Mouse (Mus musculus): ENCODE measurements around the gene Lcn4. TPM values are rescaled to one million over a fixed set of nuclear protein-coding genes. Genes with fewer than 3 reads are reported as not detected.

Lcn4 gene
- total and polyA plus RNA-seq, 3 experiments = not detected

- Histone ChIP-seq H3K36me3 (ENCODE audit: control insufficient read depth in 1 of 2, insufficient read depth in 2 of 2, low read length in 2 of 2) (peaks cover 14 to 17% of the 10 kb centered on the region in 2 experiments), H3K9ac (ENCODE audit: control insufficient read depth, low read depth, low read length, poor library complexity, severe bottlenecking) (peak overlapping the region; percentile 98), H3K4me1 (ENCODE audit: control insufficient read depth in 1 of 2, insufficient read depth in 2 of 2, low read length in 2 of 2) (peaks cover 0 to 27% of the 10 kb centered on the region in 2 experiments; a peak in 2 of 4 replicates), H3K27ac (ENCODE audit: control insufficient read depth, low read depth, low read length) (peak overlapping the region; percentile 90; the same call in 1 of the 2 replicates), H3K4me3 (ENCODE audit: control insufficient read depth in 1 of 2, insufficient read depth in 1 of 2, low read depth in 2 of 2, low read length in 2 of 2) (peak overlapping the region in 1 of 2 experiments; percentile 98; a peak in 2 of 4 replicates), H3K9me3 (replicated peaks; ENCODE audit: insufficient read depth, low read length) (no peaks in the 10 kb centered on the region), H3K27me3 (ENCODE audit: control insufficient read depth in 1 of 2, insufficient read depth in 2 of 2, low read length in 2 of 2) (no peaks in the 10 kb centered on the region), H3K79me2 (ENCODE audit: control insufficient read depth, insufficient read depth, low read length, poor library complexity) (peaks cover 25% of the 10 kb centered on the region)
- DNase-seq (ENCODE audit: low read depth, low spot score) = peak; percentile 13
- TF ChIP-seq POLR2AphosphoS2 (IDR thresholded peaks at IDR 0.05; ENCODE audit: low read length) (no peak), GATA1 (IDR thresholded peaks at IDR 0.05; ENCODE audit: low read depth, low read length) (no peak), POLR2A (IDR thresholded peaks at IDR 0.05; ENCODE audit: control insufficient read depth in 1 of 2, insufficient read depth in 1 of 2, low read depth in 1 of 2, low read length in 2 of 2, poor library complexity in 1 of 2) (peak in 1 of 2 experiments; percentile 4; a peak in 1 of 4 replicates), SMC3 (IDR thresholded peaks at IDR 0.05; ENCODE audit: low read depth, low read length) (no peak)
These were observed 33.7 kb downstream of the Lcn4 start for GRCm38 (mm10) chr2:26637316-26637932.

- H3K9ac ChIP-seq (ENCODE audit: control insufficient read depth, low read depth, low read length, poor library complexity, severe bottlenecking) = no peak overlapping the region
- H3K27ac ChIP-seq (ENCODE audit: control insufficient read depth, low read depth, low read length) = no peak overlapping the region
- H3K79me2 ChIP-seq (ENCODE audit: control insufficient read depth, insufficient read depth, low read length, poor library complexity) = peaks cover 25% of the 10 kb centered on the region
- H3K4me1 ChIP-seq (ENCODE audit: control insufficient read depth in 1 of 2, insufficient read depth in 2 of 2, low read length in 2 of 2) = peaks cover 0 to 18% of the 10 kb centered on the region in 2 experiments; a peak in 2 of 4 replicates
- peaks cover 14 to 17% of the 10 kb centered on the region in 2 experiments for H3K36me3 ChIP-seq (ENCODE audit: control insufficient read depth in 1 of 2, insufficient read depth in 2 of 2, low read length in 2 of 2)
- no peaks in the 10 kb centered on the region for H3K9me3 ChIP-seq (replicated peaks; ENCODE audit: insufficient read depth, low read length)
- no peak for DNase-seq (ENCODE audit: low read depth, low spot score)
- TF ChIP-seq MEF2A (IDR thresholded peaks at IDR 0.05; ENCODE audit: extremely low read depth, insufficient replicate concordance, low read depth, low read length, poor library complexity, severe bottlenecking) (no peak), POLR2A (IDR thresholded peaks at IDR 0.05; ENCODE audit: control insufficient read depth in 1 of 2, insufficient read depth in 1 of 2, low read depth in 1 of 2, low read length in 2 of 2, poor library complexity in 1 of 2) (no peak), ZC3H11A (IDR thresholded peaks at IDR 0.05; ENCODE audit: low read depth, low read length) (no peak), ELF1 (IDR thresholded peaks at IDR 0.05; ENCODE audit: low read depth, low read length) (no peak), ETS1 (IDR thresholded peaks at IDR 0.05; ENCODE audit: low read depth, low read length) (no peak), CHD2 (IDR thresholded peaks at IDR 0.05; ENCODE audit: low read length) (no peak)
- no peak overlapping the region for H3K4me3 ChIP-seq (ENCODE audit: control insufficient read depth in 1 of 2, insufficient read depth in 1 of 2, low read depth in 2 of 2, low read length in 2 of 2)
- no peaks in the 10 kb centered on the region for H3K27me3 ChIP-seq (ENCODE audit: control insufficient read depth in 1 of 2, insufficient read depth in 2 of 2, low read length in 2 of 2)
These were observed 34.8 kb downstream of the Lcn4 start for GRCm38 (mm10) chr2:26636325-26636635.

GRCm38 (mm10) chr2:26635489-26636324 is 35.4 kb downstream of the Lcn4 start:
- Histone ChIP-seq H3K79me2 (ENCODE audit: control insufficient read depth, insufficient read depth, low read length, poor library complexity) (peaks cover 25% of the 10 kb centered on the region), H3K4me1 (ENCODE audit: control insufficient read depth in 1 of 2, insufficient read depth in 2 of 2, low read length in 2 of 2) (peaks cover 0 to 12% of the 10 kb centered on the region in 2 experiments; a peak in 2 of 4 replicates), H3K27ac (ENCODE audit: control insufficient read depth, low read depth, low read length) (no peak overlapping the region), H3K4me3 (ENCODE audit: control insufficient read depth in 1 of 2, insufficient read depth in 1 of 2, low read depth in 2 of 2, low read length in 2 of 2) (no peak overlapping the region), H3K27me3 (ENCODE audit: control insufficient read depth in 1 of 2, insufficient read depth in 2 of 2, low read length in 2 of 2) (no peaks in the 10 kb centered on the region), H3K9ac (ENCODE audit: control insufficient read depth, low read depth, low read length, poor library complexity, severe bottlenecking) (no peak overlapping the region), H3K36me3 (ENCODE audit: control insufficient read depth in 1 of 2, insufficient read depth in 2 of 2, low read length in 2 of 2) (peaks cover 14 to 17% of the 10 kb centered on the region in 2 experiments), H3K9me3 (replicated peaks; ENCODE audit: insufficient read depth, low read length) (no peaks in the 10 kb centered on the region)
- peak; percentile 64 for DNase-seq (ENCODE audit: low read depth, low spot score)
- TF ChIP-seq ZMIZ1 (IDR thresholded peaks at IDR 0.05; ENCODE audit: low read depth, low read length) (peak; percentile 22; the same call in 1 of the 2 replicates), USF2 (IDR thresholded peaks at IDR 0.05; ENCODE audit: borderline replicate concordance in 1 of 2, insufficient read depth in 1 of 2, low read depth in 1 of 2, low read length in 2 of 2) (no peak), MAFK (IDR thresholded peaks at IDR 0.05; ENCODE audit: borderline replicate concordance, low read depth, low read length) (no peak), HCFC1 (IDR thresholded peaks at IDR 0.05; ENCODE audit: low read depth, low read length) (no peak), POLR2AphosphoS5 (IDR thresholded peaks at IDR 0.05; ENCODE audit: borderline replicate concordance, low read depth, low read length) (0 out of 2 replicates have a peak, but pooled peaks have one; percentile 1), SIN3A (IDR thresholded peaks at IDR 0.05; ENCODE audit: low read length) (no peak), GABPA (IDR thresholded peaks at IDR 0.05; ENCODE audit: low read depth, low read length) (no peak), MYB (IDR thresholded peaks at IDR 0.05; ENCODE audit: low read depth, low read length) (0 out of 2 replicates have a peak, but pooled peaks have one; percentile 49), CHD2 (IDR thresholded peaks at IDR 0.05; ENCODE audit: low read length) (0 out of 2 replicates have a peak, but pooled peaks have one; percentile 6), ZC3H11A (IDR thresholded peaks at IDR 0.05; ENCODE audit: low read depth, low read length) (no peak), ETS1 (IDR thresholded peaks at IDR 0.05; ENCODE audit: low read depth, low read length) (no peak), POLR2AphosphoS2 (IDR thresholded peaks at IDR 0.05; ENCODE audit: low read length) (peak; percentile 50), NELFE (IDR thresholded peaks at IDR 0.05; ENCODE audit: low read depth, low read length) (peak; percentile 14), MYC (IDR thresholded peaks at IDR 0.05; ENCODE audit: low read depth, low read length) (peak; percentile 10; the same call in 1 of the 2 replicates), TAL1 (IDR thresholded peaks at IDR 0.05; ENCODE audit: low read length) (no peak), ZNF384 (IDR thresholded peaks at IDR 0.05; ENCODE audit: low read depth, low read length) (no peak), POLR2A (IDR thresholded peaks at IDR 0.05; ENCODE audit: control insufficient read depth in 1 of 2, insufficient read depth in 1 of 2, low read depth in 1 of 2, low read length in 2 of 2, poor library complexity in 1 of 2) (peak; percentile 12 to 48; a peak in 3 of 4 replicates)
